Mouse (Mus musculus) heart, postnatal 0 days (tissue): Measurements from ENCODE around the gene Rdh16f1. TPM values are rescaled to one million over a fixed set of nuclear protein-coding genes. Genes with fewer than 3 reads are reported as not detected.

Source experiments
- ATAC-seq: fragments of 200-750 bp; cut with Nextera tagmentation; 2 replicates; pipeline ENCODE4 v1.8.0; 2017; ENCODE audit warnings: low read depth, moderate number of reproducible peaks, moderate library complexity; ENCODE audit not compliant: insufficient read depth
- DNase-seq: peaks from one replicate; pipeline ENCODE4 v3.0.0-alpha.2; 2016; ENCODE audit warnings: low spot score
- H3K27ac ChIP-seq: fragments of 300-500 bp; sonication (generic); 2 replicates; pipeline ENCODE4 v1.5.1; 2014; ENCODE audit warnings: low read depth, mild to moderate bottlenecking
- H3K27me3 ChIP-seq: fragments of 300-500 bp; sonication (generic); 2 replicates; pipeline ENCODE4 v1.6.1; 2014; ENCODE audit warnings: low read length, mixed read lengths; ENCODE audit not compliant: control insufficient read depth, insufficient read depth
- H3K36me3 ChIP-seq: fragments of 300-500 bp; sonication (generic); replicated peaks from 2 replicates; pipeline ENCODE4 v1.6.1; 2014; ENCODE audit warnings: low read length, mixed read lengths; ENCODE audit not compliant: control insufficient read depth, insufficient read depth
- H3K4me1 ChIP-seq: fragments of 300-500 bp; sonication (generic); 2 replicates; pipeline ENCODE4 v1.6.1; 2014; ENCODE audit warnings: antibody characterized with exemption; ENCODE audit not compliant: control insufficient read depth, insufficient read depth
- H3K4me2 ChIP-seq: fragments of 300-500 bp; sonication (generic); 2 replicates; pipeline ENCODE4 v1.6.1; 2014; ENCODE audit warnings: low read depth, mild to moderate bottlenecking, low read length, moderate library complexity
- H3K4me3 ChIP-seq: fragments of 300-500 bp; sonication (generic); 2 replicates; pipeline ENCODE4 v1.5.1; 2014; ENCODE audit warnings: low read depth, low read length
- H3K9ac ChIP-seq: fragments of 300-500 bp; sonication (generic); replicated peaks from 2 replicates; pipeline ENCODE4 v1.6.1; 2014; ENCODE audit warnings: low read depth, low read length, mixed read lengths
- H3K9me3 ChIP-seq: fragments of 300-500 bp; sonication (generic); replicated peaks from 2 replicates; pipeline ENCODE4 v1.6.1; 2016; ENCODE audit warnings: low read length; ENCODE audit not compliant: control insufficient read depth
- CTCF ChIP-seq: IDR thresholded peaks from 2 replicates; pipeline ENCODE4 v1.5.1; 2016; ENCODE audit warnings: antibody characterized with exemption, control low read depth, low read depth
- EP300 ChIP-seq: IDR thresholded peaks from 2 replicates; pipeline ENCODE4 v1.6.1; 2016; ENCODE audit warnings: antibody characterized with exemption, low read depth
- WGBS: fragments of 180-500 bp; shearing (Covaris S2); extraction: QIAGEN DNeasy Blood & Tissue Kit; methylation state at CpG from one replicate; pipeline ENCODE4 v1.1.7; 2014; 5-methylcytosine and 5-hydroxymethylcytosine counted together
- polyA plus RNA-seq: library from polyadenylated mRNA; unstranded; fragments of >200 nt; fragmentation: Nextera tagmentation; extraction: Ambion mirVana; gene quantifications from 2 replicates; pipeline ENCODE4 v1.2.1, GENCODE M21; 2015
- total RNA-seq: library from RNA; depleted of rRNA; stranded (reverse); fragments of >200 nt; gene quantifications from 2 replicates; pipeline ENCODE4 v1.2.3, GENCODE M21; 2014; ENCODE audit warnings: low replicate concordance

The Rdh16f1 gene
- total and polyA plus RNA-seq, 2 experiments from 2014 or later = not detected

GRCm38 (mm10) chr10:127736266-127736665, 23.3 kb upstream of the Rdh16f1 start:
- Histone ChIP-seq H3K4me1 (peaks cover 9% of the 10 kb centered on the region), H3K4me3 (no peak overlapping the region), H3K27me3 (no peaks in the 10 kb centered on the region), H3K9me3 (no peaks in the 10 kb centered on the region), H3K9ac (no peak overlapping the region), H3K4me2 (no peak overlapping the region), H3K27ac (no peak overlapping the region), H3K36me3 (peaks cover under 1% of the 10 kb centered on the region; the same call in 1 of the 2 replicates)
- no peak for DNase-seq
- TF ChIP-seq CTCF (no peak), EP300 (no peak)
- WGBS = 69% methylated on average over 2 of the region's 2 CpGs
- ATAC-seq = no peak

DNA sequence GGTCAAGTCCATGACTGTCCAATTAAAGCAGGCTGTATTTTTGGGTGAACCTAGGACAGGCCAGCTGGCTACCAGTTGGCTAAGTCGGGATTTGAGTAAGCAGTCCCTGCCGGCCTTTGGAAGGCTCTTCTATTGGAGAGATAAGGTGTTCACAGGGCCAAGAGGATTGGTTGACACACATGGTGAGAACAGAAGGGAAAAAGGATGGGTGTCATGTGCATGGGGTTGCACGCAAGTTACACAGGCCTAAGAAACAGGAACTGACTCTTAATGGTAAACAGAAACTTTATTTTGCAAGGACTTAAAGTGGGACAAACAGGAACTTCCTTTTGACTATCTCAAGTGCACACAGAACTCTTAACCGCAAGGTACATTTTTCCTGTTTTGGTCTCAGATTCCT, 22.7 kb upstream of the Rdh16f1 start:
- no peak overlapping the region for H3K9ac ChIP-seq
- WGBS = 41% methylated on average over 4 of the region's 4 CpGs
- ATAC-seq (no peak), DNase-seq (no peak)
- H3K36me3 ChIP-seq = peaks cover 7% of the 10 kb centered on the region; the same call in 1 of the 2 replicates
- TF ChIP-seq CTCF = no peak
- TF ChIP-seq EP300 = no peak
- no peak overlapping the region for H3K27ac ChIP-seq
- no peaks in the 10 kb centered on the region for H3K9me3 ChIP-seq
- peaks cover 9% of the 10 kb centered on the region for H3K4me1 ChIP-seq
- H3K27me3 ChIP-seq = no peaks in the 10 kb centered on the region
- no peak overlapping the region for H3K4me2 ChIP-seq
- no peak overlapping the region for H3K4me3 ChIP-seq

DNA sequence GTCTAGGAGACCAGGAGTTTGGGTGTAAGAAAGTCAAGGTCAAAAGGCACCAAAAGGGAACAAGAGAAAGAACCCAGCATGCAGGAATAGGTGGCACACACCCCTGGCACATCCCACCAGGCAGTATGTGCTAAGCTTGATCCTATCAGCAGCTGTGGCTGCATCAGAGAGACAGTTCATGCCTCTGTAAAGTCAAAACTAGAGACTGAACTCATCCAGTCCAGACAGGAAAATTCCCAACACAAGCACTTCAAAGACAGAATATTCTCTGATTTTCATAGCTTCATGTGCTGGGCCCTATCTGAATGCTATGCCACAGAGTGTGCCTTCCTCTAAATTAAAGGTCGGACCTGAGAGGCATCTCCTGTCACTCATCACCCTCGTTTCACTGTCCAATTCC, 22.0 kb upstream of the Rdh16f1 start:
- WGBS = 19% methylated on average over 2 of the region's 2 CpGs
- H3K36me3 ChIP-seq = peaks cover 14% of the 10 kb centered on the region
- ATAC-seq (no peak), DNase-seq (no peak)
- no peaks in the 10 kb centered on the region for H3K9me3 ChIP-seq
- H3K27ac ChIP-seq = no peak overlapping the region
- no peak overlapping the region for H3K4me3 ChIP-seq
- no peaks in the 10 kb centered on the region for H3K27me3 ChIP-seq
- TF ChIP-seq EP300 = no peak
- no peak for TF ChIP-seq CTCF
- H3K9ac ChIP-seq = no peak overlapping the region
- peaks cover 9% of the 10 kb centered on the region for H3K4me1 ChIP-seq
- no peak overlapping the region for H3K4me2 ChIP-seq

GRCm38 (mm10) chr10:127738151-127738882, 21.3 kb upstream of the Rdh16f1 start:
- Histone ChIP-seq H3K27ac (no peak overlapping the region), H3K36me3 (peaks cover 21% of the 10 kb centered on the region), H3K9me3 (no peaks in the 10 kb centered on the region), H3K4me3 (peak overlapping the region; percentile 91), H3K4me1 (peaks cover 9% of the 10 kb centered on the region), H3K4me2 (peak overlapping the region; percentile 84), H3K27me3 (no peaks in the 10 kb centered on the region), H3K9ac (no peak overlapping the region)
- DNase-seq (no peak), ATAC-seq (no peak)
- WGBS = 35% methylated on average over 13 of the region's 13 CpGs
- peak; percentile 67 for TF ChIP-seq CTCF
- TF ChIP-seq EP300 = no peak

GRCm38 (mm10) chr10:127739083-127739660, 20.4 kb upstream of the Rdh16f1 start, which contains the start of gene Zbtb39:
Gene Zbtb39 (plus strand): TSS chr10:127739538.
- WGBS = 2% methylated on average over 39 of the region's 61 CpGs
- TF ChIP-seq EP300 = no peak
- TF ChIP-seq CTCF = peak; percentile 43
- DNase-seq = peak; percentile 67

More at GRCm38 (mm10) chr10:127739083-127739660, 20.4 kb upstream of the Rdh16f1 start, which contains the start of gene Zbtb39:
- Histone ChIP-seq H3K27ac (peak within 1 kb of the TSS; percentile 83), H3K4me3 (peak within 1 kb of the TSS; percentile 91), H3K9ac (peak within 1 kb of the TSS; percentile 97), H3K27me3 (no peaks in the 10 kb centered on the region), H3K9me3 (no peaks in the 10 kb centered on the region), H3K4me1 (peaks cover 9% of the 10 kb centered on the region), H3K4me2 (peak within 1 kb of the TSS; percentile 84), H3K36me3 (peaks cover 30% of the 10 kb centered on the region)
- ATAC-seq = peak; percentile 90
